Mouse (Mus musculus) intestine, embryonic 16.5 days (tissue): ENCODE data around the gene Rmnd1. TPM values are rescaled to one million over a fixed set of nuclear protein-coding genes. Genes with fewer than 3 reads are reported as not detected.
A peak's percentile ranks its signal among the peaks of the same experiment; 100 is the strongest.

ENCODE experiments used
- ATAC-seq: fragments of 200-750 bp; cut with Nextera tagmentation; 2 replicates; pipeline ENCODE4 v1.8.0; 2017; ENCODE audit warnings: moderate TSS enrichment, moderate library complexity
- H3K27ac ChIP-seq: fragments of 300-500 bp; sonication (generic); 2 replicates; pipeline ENCODE4 v1.5.1; 2014; ENCODE audit warnings: mild to moderate bottlenecking, low read length
- H3K27me3 ChIP-seq: fragments of 300-500 bp; sonication (generic); replicated peaks from 2 replicates; pipeline ENCODE4 v1.6.1; 2014; ENCODE audit warnings: low read length, control low read depth, mixed read lengths; ENCODE audit not compliant: control insufficient read depth, insufficient read depth
- H3K36me3 ChIP-seq: fragments of 300-500 bp; sonication (generic); 2 replicates; pipeline ENCODE4 v1.6.1; 2014; ENCODE audit warnings: low read length, control low read depth; ENCODE audit not compliant: control insufficient read depth, insufficient read depth
- H3K4me1 ChIP-seq: fragments of 300-500 bp; sonication (generic); 2 replicates; pipeline ENCODE4 v1.6.1; 2014; ENCODE audit warnings: low read length, control low read depth, mixed read lengths; ENCODE audit not compliant: control insufficient read depth, insufficient read depth
- H3K4me2 ChIP-seq: fragments of 300-500 bp; sonication (generic); 2 replicates; pipeline ENCODE4 v1.6.1; 2014; ENCODE audit warnings: low read depth, low read length, control low read depth
- H3K4me3 ChIP-seq: fragments of 300-500 bp; sonication (generic); 2 replicates; pipeline ENCODE4 v1.5.1; 2014; ENCODE audit warnings: mild to moderate bottlenecking, low read length
- H3K9ac ChIP-seq: fragments of 300-500 bp; sonication (generic); 2 replicates; pipeline ENCODE4 v1.6.1; 2014; ENCODE audit warnings: low read depth, low read length
- H3K9me3 ChIP-seq: fragments of 300-500 bp; sonication (generic); 2 replicates; pipeline ENCODE4 v1.6.1; 2016; ENCODE audit warnings: low read length, control low read depth; ENCODE audit not compliant: control insufficient read depth
- WGBS: fragments of 180-500 bp; shearing (Covaris S2); extraction: QIAGEN DNeasy Blood & Tissue Kit; methylation state at CpG from one replicate; pipeline ENCODE4 v1.1.7; 2014; 5-methylcytosine and 5-hydroxymethylcytosine counted together
- polyA plus RNA-seq: library from polyadenylated mRNA; unstranded; fragments of >200 nt; fragmentation: Nextera tagmentation; extraction: Ambion mirVana; gene quantifications from 2 replicates; pipeline ENCODE4 v1.2.1, GENCODE M21; 2015

Gene Rmnd1
- polyA plus RNA-seq, 1 experiment from 2014 or later, result 53.9 TPM

- no peak overlapping the region for H3K9ac ChIP-seq
- H3K9me3 ChIP-seq, result no peaks in the 10 kb centered on the region
- H3K36me3 ChIP-seq, result peaks cover 6% of the 10 kb centered on the region
- H3K27me3 ChIP-seq, result no peaks in the 10 kb centered on the region
- no peak overlapping the region for H3K4me2 ChIP-seq
- ATAC-seq, result peak; percentile 86
- no peak overlapping the region for H3K4me3 ChIP-seq
- no peaks in the 10 kb centered on the region for H3K4me1 ChIP-seq
- 67% methylated on average over 5 of the region's 5 CpGs for WGBS
- peak overlapping the region; percentile 20; the same call in 1 of the 2 replicates for H3K27ac ChIP-seq
Measured at GRCm38 (mm10) chr10:4405511-4405910, 26.7 kb downstream of the Rmnd1 start.

DNA sequence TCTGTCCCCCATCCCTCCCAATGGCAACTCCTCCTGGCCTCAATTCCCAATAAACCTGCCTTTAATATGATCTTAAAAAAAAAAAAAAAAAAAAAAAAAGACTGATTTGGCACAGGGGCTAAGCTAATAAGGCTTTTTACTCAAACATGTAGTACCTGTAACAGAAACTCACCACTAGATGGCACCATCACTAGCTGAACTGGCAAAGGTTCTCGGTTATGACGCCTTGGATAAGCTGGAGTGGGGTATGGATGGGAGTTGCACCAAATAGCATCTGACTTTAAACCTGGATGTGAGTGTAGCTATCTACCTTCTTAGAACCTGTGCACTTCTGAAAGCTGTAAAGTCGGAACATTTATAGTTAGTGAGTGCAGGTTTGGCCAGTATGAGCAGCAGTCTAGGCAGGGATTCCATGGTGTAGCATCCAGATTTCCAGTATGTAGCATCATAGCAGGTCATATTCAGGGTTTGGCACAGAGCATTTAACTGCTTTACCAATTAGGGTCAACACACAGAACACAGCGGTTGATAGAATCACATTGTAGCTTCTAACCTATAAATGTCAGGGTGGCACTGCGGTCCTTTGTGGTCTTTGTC lies 27.2 kb downstream of the Rmnd1 start:
- H3K36me3 ChIP-seq, result peaks cover 6% of the 10 kb centered on the region
- peak; percentile 32; the same call in 1 of the 2 replicates for ATAC-seq
- 55% methylated on average over 5 of the region's 5 CpGs for WGBS

DNA sequence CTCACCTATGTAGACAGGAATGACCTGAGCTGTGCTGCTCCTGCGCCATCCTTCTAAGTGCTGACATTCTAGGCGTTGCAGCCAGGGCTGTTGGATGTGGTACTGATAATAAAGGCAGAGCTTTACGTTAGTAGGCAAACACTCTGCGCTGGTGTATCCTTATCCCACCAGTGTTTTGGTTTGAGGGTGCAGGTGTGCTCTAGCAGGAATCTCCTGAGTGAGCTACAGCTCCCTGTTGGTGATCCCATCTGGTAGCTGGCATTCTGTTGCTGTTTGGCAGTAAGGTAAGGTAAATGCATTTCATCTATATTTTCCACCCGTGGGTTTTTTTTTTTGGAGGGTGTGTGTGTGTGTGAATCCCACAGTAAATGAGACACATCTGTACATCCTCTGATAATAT lies 34.1 kb downstream of the Rmnd1 start:
- Histone ChIP-seq H3K27ac (no peak overlapping the region), H3K9ac (no peak overlapping the region), H3K4me2 (no peak overlapping the region), H3K4me3 (no peak overlapping the region), H3K27me3 (no peaks in the 10 kb centered on the region), H3K9me3 (no peaks in the 10 kb centered on the region; the same call in 1 of the 2 replicates), H3K36me3 (peaks cover 11% of the 10 kb centered on the region; the same call in 1 of the 2 replicates), H3K4me1 (no peaks in the 10 kb centered on the region)
- WGBS, result 78% methylated on average over 5 of the region's 5 CpGs
- ATAC-seq, result no peak

More for the DNA sequence above, 27.2 kb downstream of the Rmnd1 start:
- Histone ChIP-seq H3K9me3 (no peaks in the 10 kb centered on the region), H3K4me2 (no peak overlapping the region), H3K4me1 (no peaks in the 10 kb centered on the region), H3K9ac (no peak overlapping the region), H3K27ac (peak overlapping the region; percentile 6; the same call in 1 of the 2 replicates), H3K27me3 (no peaks in the 10 kb centered on the region), H3K4me3 (no peak overlapping the region)

GRCm38 (mm10) chr10:4395321-4395720 lies 36.9 kb downstream of the Rmnd1 start:
- Histone ChIP-seq H3K4me1 (peaks cover 10% of the 10 kb centered on the region; the same call in 1 of the 2 replicates), H3K27me3 (no peaks in the 10 kb centered on the region), H3K9ac (no peak overlapping the region), H3K4me2 (no peak overlapping the region), H3K9me3 (no peaks in the 10 kb centered on the region; the same call in 1 of the 2 replicates), H3K4me3 (no peak overlapping the region), H3K27ac (no peak overlapping the region), H3K36me3 (0 out of 2 replicates have a peak, but pooled peaks cover 5% of the 10 kb centered on the region)
- ATAC-seq, result no peak
- WGBS, result 90% methylated on average over 3 of the region's 3 CpGs

- no peak for ATAC-seq
- H3K4me2 ChIP-seq, result no peak overlapping the region
- 42% methylated on average over 6 of the region's 6 CpGs for WGBS
Measured at GRCm38 (mm10) chr10:4391851-4392250, 40.3 kb downstream of the Rmnd1 start.

GRCm38 (mm10) chr10:4391076-4391475 lies 41.1 kb downstream of the Rmnd1 start:
- H3K9ac ChIP-seq, result no peak overlapping the region
- H3K27ac ChIP-seq, result no peak overlapping the region
- no peaks in the 10 kb centered on the region for H3K9me3 ChIP-seq
- H3K36me3 ChIP-seq, result 0 out of 2 replicates have a peak, but pooled peaks cover 5% of the 10 kb centered on the region
- H3K27me3 ChIP-seq, result no peaks in the 10 kb centered on the region
- WGBS, result 65% methylated on average over 5 of the region's 5 CpGs
- no peak overlapping the region for H3K4me3 ChIP-seq
- no peak for ATAC-seq
- no peak overlapping the region for H3K4me2 ChIP-seq
- H3K4me1 ChIP-seq, result peaks cover 24% of the 10 kb centered on the region

More at GRCm38 (mm10) chr10:4391851-4392250, 40.3 kb downstream of the Rmnd1 start:
- no peaks in the 10 kb centered on the region; the same call in 1 of the 2 replicates for H3K9me3 ChIP-seq
- 0 out of 2 replicates have a peak, but pooled peaks cover 5% of the 10 kb centered on the region for H3K36me3 ChIP-seq
- no peak overlapping the region for H3K27ac ChIP-seq
- H3K9ac ChIP-seq, result no peak overlapping the region
- H3K27me3 ChIP-seq, result no peaks in the 10 kb centered on the region
- no peak overlapping the region for H3K4me3 ChIP-seq
- peaks cover 24% of the 10 kb centered on the region for H3K4me1 ChIP-seq

- Histone ChIP-seq H3K36me3 (0 out of 2 replicates have a peak, but pooled peaks cover 5% of the 10 kb centered on the region), H3K27ac (no peak overlapping the region), H3K4me3 (no peak overlapping the region), H3K4me2 (no peak overlapping the region), H3K27me3 (no peaks in the 10 kb centered on the region), H3K9ac (no peak overlapping the region), H3K9me3 (no peaks in the 10 kb centered on the region), H3K4me1 (peaks cover 24% of the 10 kb centered on the region)
- 55% methylated on average over 2 of the region's 2 CpGs for WGBS
- no peak for ATAC-seq
Measured at GRCm38 (mm10) chr10:4390550-4390949, 41.6 kb downstream of the Rmnd1 start.

DNA sequence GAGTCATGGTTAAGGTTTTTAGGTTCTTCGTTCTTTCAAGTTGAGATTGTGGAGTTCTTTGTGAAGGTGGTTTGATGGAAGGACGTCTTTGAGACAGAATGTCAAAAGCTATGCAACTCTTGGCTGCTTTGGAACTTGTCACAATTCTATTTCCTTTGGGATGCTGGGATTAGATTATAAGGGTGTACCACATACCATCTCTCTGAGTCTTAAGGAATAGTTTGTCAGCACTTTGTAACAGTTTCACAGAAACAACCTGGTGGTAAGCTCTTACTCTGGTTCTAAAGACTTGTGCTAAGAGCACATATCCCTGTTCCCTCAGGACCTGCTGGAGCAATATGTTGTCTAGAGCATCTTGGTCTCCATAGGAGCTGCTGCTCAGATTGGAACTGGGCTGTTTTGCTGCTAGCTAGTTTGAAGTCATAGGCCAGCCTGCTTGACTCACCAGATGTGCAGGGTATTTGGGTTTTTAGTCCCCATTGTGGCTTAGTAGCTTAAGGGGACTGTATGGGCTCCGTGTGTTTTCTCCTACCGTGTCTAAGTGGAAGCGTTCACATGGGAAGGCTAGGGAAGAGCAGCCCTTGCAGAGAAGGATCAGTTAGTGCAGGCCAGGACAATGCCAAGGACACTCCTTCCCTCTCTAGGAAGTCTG lies 42.6 kb downstream of the Rmnd1 start:
- no peak overlapping the region for H3K27ac ChIP-seq
- H3K4me1 ChIP-seq, result peaks cover 24% of the 10 kb centered on the region
- no peaks in the 10 kb centered on the region for H3K36me3 ChIP-seq
- H3K4me3 ChIP-seq, result peak overlapping the region; percentile 93
- no peaks in the 10 kb centered on the region for H3K9me3 ChIP-seq
- H3K4me2 ChIP-seq, result peak overlapping the region; percentile 84
- WGBS, result 56% methylated on average over 5 of the region's 5 CpGs
- no peaks in the 10 kb centered on the region for H3K27me3 ChIP-seq
- ATAC-seq, result no peak
- H3K9ac ChIP-seq, result peak overlapping the region; percentile 98; the same call in 1 of the 2 replicates

DNA sequence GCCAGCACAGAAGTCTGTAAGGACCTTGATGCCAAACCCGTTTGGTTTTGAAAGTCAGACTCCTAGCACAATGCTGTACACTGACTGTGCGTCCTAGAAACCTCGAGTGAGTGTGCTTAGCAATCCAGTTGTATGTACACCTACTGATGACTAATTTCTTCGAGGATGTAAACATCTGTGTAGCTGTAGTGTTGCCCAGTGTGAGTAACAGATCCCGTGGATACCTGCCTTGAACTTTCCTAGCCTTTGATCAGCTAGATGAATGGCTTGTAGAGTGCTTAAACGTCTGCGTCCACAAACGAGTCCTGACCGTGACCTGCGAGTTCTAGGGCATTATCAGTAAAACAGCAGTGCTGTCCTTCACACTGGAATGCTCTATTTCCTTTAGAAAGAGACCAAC lies 43.2 kb downstream of the Rmnd1 start:
- ATAC-seq, result no peak
- no peaks in the 10 kb centered on the region for H3K36me3 ChIP-seq
- WGBS, result 14% methylated on average over 10 of the region's 10 CpGs
- peak overlapping the region; percentile 84 for H3K4me2 ChIP-seq
- H3K9ac ChIP-seq, result peak overlapping the region; percentile 98
- H3K4me1 ChIP-seq, result peaks cover 24% of the 10 kb centered on the region
- H3K9me3 ChIP-seq, result no peaks in the 10 kb centered on the region
- no peaks in the 10 kb centered on the region for H3K27me3 ChIP-seq
- no peak overlapping the region for H3K27ac ChIP-seq
- peak overlapping the region; percentile 93 for H3K4me3 ChIP-seq
